Mouse (Mus musculus) lung, postnatal 36 days (tissue): ENCODE measurements at regions not wholly inside any gene's neighbourhood (a gene's known extent, or its start where the extent isn't known, plus 50 kb on each side); places are given as distances from the start of the nearest gene placed in this dataset.

Source experiments
- DNase-seq: peaks from one replicate; pipeline ENCODE4 v3.0.0; 2022; ENCODE audit warnings: mixed read lengths

DNA sequence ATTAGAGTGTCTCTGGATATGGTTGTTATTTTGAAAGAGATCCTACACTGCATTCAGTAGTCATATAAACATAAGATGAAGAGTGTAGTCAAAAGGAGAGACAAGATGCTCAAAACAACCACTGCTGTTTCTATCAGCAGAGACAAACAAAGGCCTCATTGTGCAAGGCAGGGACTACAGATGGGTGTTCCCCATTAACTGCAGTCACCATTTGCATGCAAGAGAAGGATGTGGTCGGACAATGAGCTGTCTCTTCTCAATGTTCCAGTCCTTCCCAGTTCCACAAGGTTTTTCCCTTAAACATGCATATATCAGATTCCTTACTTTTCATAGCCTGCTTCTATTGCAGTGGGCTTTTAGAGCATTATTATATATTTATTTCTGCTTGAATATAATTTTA, 1056.7 kb downstream of the Slc22a22 start:
- no peak for DNase-seq

GRCm38 (mm10) chr15:56391982-56392381, 1085.4 kb downstream of the Slc22a22 start:
- DNase-seq: no peak

GRCm38 (mm10) chr15:56378511-56378910, 1098.9 kb downstream of the Slc22a22 start:
- DNase-seq: no peak

DNA sequence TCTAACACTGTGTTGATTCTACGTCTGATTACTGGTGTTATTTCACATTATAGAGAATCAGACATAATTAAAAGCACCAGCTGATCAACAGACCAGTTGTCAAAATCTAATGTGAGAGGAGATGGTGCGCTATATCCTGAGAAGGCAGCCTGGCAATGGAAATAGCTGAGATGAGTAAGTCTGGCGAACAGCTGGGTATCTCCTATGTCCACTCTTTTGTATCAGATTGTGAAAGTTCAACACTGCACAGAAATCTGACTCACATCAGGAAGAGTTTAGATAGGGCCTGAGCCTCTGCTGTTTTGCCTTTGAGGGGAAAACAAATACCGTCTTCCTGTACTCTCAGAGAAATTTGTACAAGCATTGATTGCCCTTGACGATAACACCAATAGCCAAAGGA, 1126.5 kb downstream of the Slc22a22 start:
- DNase-seq: no peak

GRCm38 (mm10) chr15:56346111-56346510, 1131.3 kb downstream of the Slc22a22 start:
- no peak for DNase-seq

- no peak for DNase-seq
These were observed 1132.5 kb downstream of the Slc22a22 start for GRCm38 (mm10) chr15:56344973-56345372.

- no peak for DNase-seq
These were observed 1133.0 kb downstream of the Slc22a22 start for GRCm38 (mm10) chr15:56344304-56344932.

DNA sequence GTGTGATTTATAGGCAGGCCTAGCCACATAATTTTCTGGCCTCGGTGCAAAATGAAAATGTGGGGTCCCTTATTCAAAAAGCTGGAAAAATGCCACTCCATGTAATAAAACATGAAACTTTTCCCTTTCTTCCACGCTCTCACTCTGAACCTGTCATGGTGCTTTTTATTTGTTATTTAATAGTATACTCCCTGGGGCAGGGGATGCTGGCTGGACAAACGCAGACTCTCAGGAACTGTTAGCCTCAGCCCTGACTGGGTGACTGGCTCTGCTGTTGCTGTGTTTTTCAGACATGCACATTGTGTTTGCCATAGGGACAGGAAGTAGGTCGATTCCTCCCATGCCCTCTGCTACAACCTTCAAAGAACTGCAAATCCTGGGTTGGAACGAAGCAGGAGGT, 1139.5 kb downstream of the Slc22a22 start:
- no peak for DNase-seq

- DNase-seq: peak; percentile 53
These were observed 1141.0 kb downstream of the Slc22a22 start for GRCm38 (mm10) chr15:56336449-56336848.

DNA sequence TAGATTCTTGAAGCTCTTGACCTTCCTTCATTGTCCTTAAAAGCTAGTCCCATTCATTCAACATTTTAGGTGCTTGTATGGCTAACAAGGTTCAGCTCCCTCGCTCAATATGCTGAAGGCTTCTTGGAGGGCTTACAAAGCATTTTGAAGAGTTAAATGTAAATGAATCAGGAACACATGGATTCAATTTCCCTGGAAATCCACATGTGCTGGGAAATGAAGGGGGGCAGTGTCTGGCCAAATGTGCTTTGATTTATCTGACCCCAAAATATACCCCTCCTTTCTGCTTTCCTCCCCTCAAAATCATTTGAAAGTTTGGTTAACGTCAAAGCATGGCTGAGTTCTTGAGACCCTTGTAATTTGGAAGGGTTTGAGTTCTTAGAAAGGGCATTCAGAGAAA, 1142.4 kb downstream of the Slc22a22 start:
- no peak for DNase-seq

- no peak for DNase-seq
These were observed 1156.9 kb downstream of the Slc22a22 start for GRCm38 (mm10) chr15:56320501-56320900.

- no peak for DNase-seq
These were observed 1182.5 kb downstream of the Slc22a22 start for GRCm38 (mm10) chr15:56294910-56295438.

DNA sequence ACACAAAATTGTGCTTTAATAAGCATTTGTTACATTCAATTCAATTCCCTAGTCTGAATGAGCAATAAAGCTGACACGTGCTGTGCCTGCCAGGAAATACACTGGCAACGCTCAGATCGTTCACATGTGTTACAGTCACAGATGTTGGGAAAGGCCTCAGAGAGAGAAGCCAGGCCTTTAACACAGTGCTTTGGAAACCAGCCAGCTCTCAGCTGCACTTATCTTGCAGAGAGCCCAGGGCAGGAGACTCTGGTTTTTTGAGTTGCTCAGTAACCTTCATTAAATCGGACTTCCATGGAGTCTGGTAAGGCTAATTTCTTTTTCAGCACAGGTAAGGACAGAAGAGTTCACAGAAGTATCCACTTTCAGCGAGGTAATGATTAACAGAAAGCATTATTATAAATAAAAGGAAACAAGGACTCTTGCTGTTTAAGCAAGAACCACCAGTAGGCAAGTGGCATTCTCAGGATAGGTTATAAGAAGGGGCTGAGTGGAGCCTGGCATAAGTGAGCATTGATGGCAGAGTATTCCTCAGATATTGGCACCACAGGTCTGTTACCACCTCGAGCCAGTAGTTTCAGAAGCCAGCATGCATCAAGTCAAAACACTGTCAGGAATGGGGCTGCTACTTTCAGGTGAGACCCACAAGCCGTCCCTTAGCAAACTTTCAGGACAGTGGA, 1198.7 kb downstream of the Slc22a22 start:
- peak; percentile 67 for DNase-seq

- no peak for DNase-seq
These were observed 1199.4 kb downstream of the Slc22a22 start for GRCm38 (mm10) chr15:56278006-56278405.

DNA sequence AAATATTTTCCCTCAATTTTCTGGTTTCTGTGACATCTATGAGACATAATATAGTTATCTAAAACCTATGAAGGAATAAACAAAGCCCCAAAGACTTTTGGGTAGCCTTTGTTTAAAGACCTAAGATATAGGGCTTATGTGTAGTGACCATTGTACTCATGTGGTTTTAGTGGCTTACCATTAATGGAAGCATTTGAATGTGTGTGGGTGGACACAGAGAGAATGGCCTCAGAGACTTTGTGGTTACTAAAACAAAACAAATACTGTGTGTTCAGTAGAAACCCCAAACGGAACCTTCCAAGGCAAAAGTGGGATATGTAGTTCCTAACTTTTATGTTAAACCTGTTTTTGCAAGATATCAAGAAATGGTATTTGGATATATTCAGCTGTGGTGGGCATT, 1228.7 kb downstream of the Slc22a22 start:
- DNase-seq: no peak

GRCm38 (mm10) chr15:56244004-56244735, 1233.3 kb downstream of the Slc22a22 start:
- peak; percentile 66 for DNase-seq

- peak; percentile 4 for DNase-seq
These were observed 1274.9 kb downstream of the Slc22a22 start for GRCm38 (mm10) chr15:56202552-56202951.

- no peak for DNase-seq
These were observed 1278.1 kb downstream of the Slc22a22 start for GRCm38 (mm10) chr15:56199336-56199735.

DNA sequence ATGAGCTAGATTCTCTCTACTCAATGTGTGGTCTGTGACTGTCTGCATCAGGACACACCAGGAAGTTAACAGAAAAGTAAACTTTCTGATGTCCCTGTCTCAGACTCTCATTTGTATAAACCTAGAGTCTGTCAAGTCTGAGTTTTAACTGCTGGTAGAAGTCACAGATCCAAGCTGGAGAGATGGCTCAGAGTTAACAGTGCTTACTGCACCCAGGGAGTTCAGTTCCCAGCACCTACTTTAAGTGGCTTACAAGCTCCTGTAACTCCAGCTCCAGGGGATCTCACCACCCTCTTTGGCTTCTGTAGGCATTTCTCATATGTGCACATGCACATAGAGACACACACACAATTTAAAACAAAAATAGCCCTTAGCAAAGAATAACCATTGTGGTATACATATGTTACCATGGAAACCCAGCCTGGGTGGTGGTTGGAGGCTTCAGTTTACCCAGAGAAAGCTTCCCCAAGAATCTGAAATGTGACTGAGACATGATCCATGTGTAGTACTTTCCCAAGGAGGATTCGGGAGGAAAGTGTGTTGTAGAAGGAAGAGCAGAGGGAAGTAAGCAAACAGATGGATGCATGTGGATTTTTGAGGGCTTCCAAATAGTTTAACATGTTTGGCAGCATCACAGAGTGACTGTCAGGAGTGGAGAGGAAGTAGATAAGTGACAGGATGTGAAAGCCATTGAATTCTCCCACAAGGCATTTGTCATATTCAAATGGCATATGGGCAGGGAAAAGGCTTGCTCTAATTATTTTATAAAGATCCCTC, 1279.8 kb downstream of the Slc22a22 start:
- peak; percentile 1 for DNase-seq

GRCm38 (mm10) chr15:56166236-56166635, 1311.2 kb downstream of the Slc22a22 start:
- DNase-seq: no peak

- DNase-seq: no peak
These were observed 1318.7 kb downstream of the Slc22a22 start for GRCm38 (mm10) chr15:56158726-56159125.

DNA sequence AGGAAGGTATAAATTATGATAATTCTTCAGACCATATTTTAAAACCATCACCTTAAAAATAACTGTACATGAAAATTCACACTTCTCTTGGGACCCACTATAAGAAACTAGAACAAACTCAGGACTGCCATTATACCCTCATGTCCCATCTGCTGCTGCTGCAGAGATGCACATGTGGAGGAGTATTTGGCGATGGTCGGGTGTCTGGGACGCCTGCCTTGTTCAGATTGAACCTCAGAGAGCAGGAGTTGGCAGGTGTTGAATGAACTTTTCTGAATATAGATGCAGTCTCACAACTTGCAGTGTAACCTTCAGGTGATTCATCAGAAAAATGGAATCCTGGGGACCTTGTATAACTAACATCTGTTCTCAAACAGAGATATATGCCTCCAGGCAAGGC, 1338.0 kb downstream of the Slc22a22 start:
- no peak for DNase-seq

DNA sequence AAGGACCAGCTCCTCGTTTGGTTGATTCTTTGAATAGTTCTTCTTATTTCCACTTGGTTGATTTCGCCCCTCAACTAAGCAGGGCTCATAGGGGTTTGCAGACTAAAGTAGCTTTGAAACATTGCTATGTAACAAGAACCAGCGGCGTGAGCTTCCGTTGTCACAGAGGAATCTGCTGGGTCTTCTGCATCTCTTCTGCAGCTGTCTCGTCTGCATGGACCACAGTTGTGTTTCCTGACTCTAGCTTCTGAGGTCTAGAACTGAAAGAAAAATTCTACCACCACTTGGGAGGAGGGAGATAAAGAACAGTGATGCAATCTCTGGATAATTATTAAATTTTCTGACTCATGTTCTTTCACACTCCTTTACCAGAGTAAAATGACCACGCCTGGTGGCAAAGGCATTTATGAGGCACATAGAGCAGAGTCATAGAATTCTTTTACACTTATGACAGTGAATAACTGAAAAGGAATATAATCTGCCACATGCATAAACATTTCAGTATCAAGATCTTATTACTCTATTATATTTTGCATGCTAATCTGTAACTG, 1340.9 kb downstream of the Slc22a22 start:
- no peak for DNase-seq
